Mouse (Mus musculus) small intestine, adult 2 months (tissue): ENCODE results near the gene Tcf23.

ENCODE experiments used
- CTCF ChIP-seq: fragments of 200-500 bp; IDR thresholded peaks from 2 replicates; pipeline ENCODE4 v1.5.1; 2012; ENCODE audit warnings: low read depth, mild to moderate bottlenecking, control low read depth, inconsistent platforms, low read length, moderate library complexity, mixed read lengths; ENCODE audit not compliant: insufficient replicate concordance, insufficient read length; ENCODE audit errors: extremely low read depth
- POLR2A ChIP-seq: fragments of 200-500 bp; IDR thresholded peaks from 2 replicates; pipeline ENCODE4 v1.6.1; 2012; ENCODE audit warnings: low read depth, mild to moderate bottlenecking, control low read depth, inconsistent platforms, low read length, moderate library complexity

GRCm38 (mm10) chr5:30930846-30931245 is 37.6 kb upstream of the Tcf23 start:
- no peak for TF ChIP-seq POLR2A
- TF ChIP-seq CTCF = no peak
